Mouse (Mus musculus) intestine, embryonic 14.5 days (tissue): ENCODE measurements around the gene Zfand4. TPM values are rescaled to one million over a fixed set of nuclear protein-coding genes. Genes with fewer than 3 reads are reported as not detected.

Experiments used
- ATAC-seq: fragments of 200-750 bp; cut with Nextera tagmentation; replicated peaks from 2 replicates; pipeline ENCODE4 v1.8.0; 2017; ENCODE audit warnings: low read depth, moderate number of reproducible peaks, moderate TSS enrichment, moderate library complexity; ENCODE audit not compliant: low FRiP score, low TSS enrichment
- DNase-seq: peaks from one replicate; pipeline ENCODE4 v3.0.0-alpha.2; 2018; ENCODE audit warnings: low spot score
- H3K27ac ChIP-seq: fragments of 300-500 bp; sonication (generic); 2 replicates; pipeline ENCODE4 v1.5.1; 2014; ENCODE audit warnings: low read depth, mild to moderate bottlenecking, control low read depth
- H3K27me3 ChIP-seq: fragments of 300-500 bp; sonication (generic); replicated peaks from 2 replicates; pipeline ENCODE4 v1.6.1; 2014; ENCODE audit warnings: low read length, control low read depth; ENCODE audit not compliant: control insufficient read depth, insufficient read depth
- H3K36me3 ChIP-seq: fragments of 300-500 bp; sonication (generic); 2 replicates; pipeline ENCODE4 v1.6.1; 2014; ENCODE audit warnings: low read length, control low read depth; ENCODE audit not compliant: control insufficient read depth, insufficient read depth
- H3K4me1 ChIP-seq: fragments of 300-500 bp; sonication (generic); replicated peaks from 2 replicates; pipeline ENCODE4 v1.6.1; 2014; ENCODE audit warnings: low read length, control low read depth, mixed read lengths; ENCODE audit not compliant: control insufficient read depth, insufficient read depth
- H3K4me2 ChIP-seq: fragments of 300-500 bp; sonication (generic); 2 replicates; pipeline ENCODE4 v1.6.1; 2014; ENCODE audit warnings: low read length
- H3K4me3 ChIP-seq: fragments of 300-500 bp; sonication (generic); 2 replicates; pipeline ENCODE4 v1.5.1; 2014; ENCODE audit warnings: low read depth, low read length, control low read depth, mixed read lengths
- H3K9ac ChIP-seq: fragments of 300-500 bp; sonication (generic); 2 replicates; pipeline ENCODE4 v1.6.1; 2014; ENCODE audit warnings: mild to moderate bottlenecking, low read length
- H3K9me3 ChIP-seq: fragments of 300-500 bp; sonication (generic); 2 replicates; pipeline ENCODE4 v1.6.1; 2016; ENCODE audit warnings: low read length, control low read depth; ENCODE audit not compliant: control insufficient read depth
- WGBS: fragments of 180-500 bp; shearing (Covaris S2); extraction: QIAGEN DNeasy Blood & Tissue Kit; methylation state at CpG from one replicate; pipeline ENCODE4 v1.1.7; 2014; 5-methylcytosine and 5-hydroxymethylcytosine counted together
- polyA plus RNA-seq: library from polyadenylated mRNA; unstranded; fragments of >200 nt; fragmentation: Nextera tagmentation; extraction: Ambion mirVana; gene quantifications from 2 replicates; pipeline ENCODE4 v1.2.1, GENCODE M21; 2014

The Zfand4 gene
- polyA plus RNA-seq, 1 experiment from 2014 or later, result 4.8 TPM

DNA sequence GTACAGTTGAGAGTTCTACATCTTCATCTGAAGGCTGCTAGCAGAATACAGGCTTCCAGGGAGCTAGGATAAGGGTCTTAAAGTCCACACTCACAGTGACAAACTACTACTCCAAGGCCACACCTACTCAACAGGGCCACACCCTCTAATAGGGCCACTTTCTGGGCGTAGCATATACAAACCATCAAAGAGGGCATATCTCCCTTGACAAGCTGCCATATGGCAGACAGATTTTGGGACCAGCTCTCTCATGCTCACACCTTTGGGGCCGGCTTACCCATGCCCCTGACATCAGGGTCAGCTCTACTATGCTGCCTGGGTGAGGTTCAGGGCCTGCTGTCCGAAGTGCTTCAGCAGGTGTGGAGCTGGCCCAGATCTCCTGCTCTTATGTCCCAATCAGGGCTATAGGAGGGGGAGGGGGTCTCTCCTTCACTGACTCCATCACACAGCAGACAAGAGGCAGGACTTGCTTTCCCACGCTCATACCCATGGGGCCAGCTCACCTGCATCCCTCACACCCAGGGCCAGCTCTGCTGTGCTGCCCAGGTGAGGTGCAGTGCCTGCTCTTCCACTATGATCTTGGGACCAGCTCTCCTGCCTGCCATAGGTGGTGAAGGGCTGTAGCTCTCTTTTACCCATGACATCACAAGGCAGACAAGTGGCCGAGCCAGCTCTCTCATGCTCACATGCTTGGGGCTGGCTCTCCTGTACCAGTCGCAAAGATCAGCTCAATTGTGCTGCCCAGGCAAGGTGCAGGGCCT, 106.4 kb downstream of the Zfand4 start:
- Histone ChIP-seq H3K4me3 (no peak overlapping the region), H3K9ac (no peak overlapping the region), H3K9me3 (no peaks in the 10 kb centered on the region), H3K36me3 (no peaks in the 10 kb centered on the region), H3K27ac (no peak overlapping the region), H3K4me2 (no peak overlapping the region), H3K4me1 (no peaks in the 10 kb centered on the region; the same call in 1 of the 2 replicates), H3K27me3 (no peaks in the 10 kb centered on the region)
- ATAC-seq (no peak), DNase-seq (no peak)
- WGBS, result 79% methylated on average over 6 of the region's 6 CpGs

DNA sequence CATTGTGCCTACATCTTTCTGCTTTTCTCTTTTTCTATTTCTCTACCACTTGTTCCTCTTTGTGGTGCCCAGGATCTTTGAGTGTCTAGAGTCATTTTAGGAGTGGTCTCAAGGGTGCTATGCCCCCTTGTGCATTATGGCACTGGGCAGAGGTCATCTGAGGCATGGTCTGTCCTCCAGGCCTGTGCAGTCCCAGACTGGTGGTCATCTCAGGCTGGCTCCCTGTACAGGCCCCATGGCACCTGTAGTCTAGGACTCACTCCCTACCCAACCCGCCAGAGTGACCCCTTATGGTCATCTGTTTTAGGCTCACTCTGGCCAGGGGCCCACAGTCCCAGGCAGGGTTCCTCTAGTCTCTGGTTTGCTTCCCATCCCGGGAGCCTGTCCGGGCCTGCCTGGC, 107.5 kb downstream of the Zfand4 start:
- Histone ChIP-seq H3K4me1 (no peaks in the 10 kb centered on the region; the same call in 1 of the 2 replicates), H3K9ac (no peak overlapping the region), H3K9me3 (no peaks in the 10 kb centered on the region), H3K36me3 (no peaks in the 10 kb centered on the region), H3K27ac (no peak overlapping the region), H3K4me3 (no peak overlapping the region), H3K4me2 (no peak overlapping the region), H3K27me3 (no peaks in the 10 kb centered on the region)
- DNase-seq (no peak), ATAC-seq (no peak)
- 80% methylated on average over 3 of the region's 3 CpGs for WGBS

DNA sequence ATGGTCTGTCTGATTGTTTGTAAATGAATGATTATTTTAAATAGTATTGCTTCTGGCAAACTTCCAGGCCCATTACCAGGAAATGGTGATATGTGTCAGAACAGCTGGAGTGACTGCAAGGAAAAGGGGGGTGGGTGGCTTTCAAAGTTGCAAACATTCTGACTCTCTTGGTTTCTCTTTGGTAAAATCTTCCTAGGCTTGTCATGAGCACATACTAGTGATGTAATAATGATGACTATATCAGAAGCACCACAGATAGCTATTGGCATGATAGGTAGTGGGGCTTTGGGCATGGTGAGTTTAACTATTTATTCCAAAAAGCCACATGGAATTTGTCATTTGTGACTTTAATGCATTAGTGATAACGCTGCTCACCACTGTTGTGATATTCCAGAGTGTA, 110.1 kb downstream of the Zfand4 start:
- no peaks in the 10 kb centered on the region for H3K36me3 ChIP-seq
- ATAC-seq (no peak), DNase-seq (no peak)
- H3K4me2 ChIP-seq, result no peak overlapping the region
- no peaks in the 10 kb centered on the region for H3K9me3 ChIP-seq
- H3K27me3 ChIP-seq, result no peaks in the 10 kb centered on the region
- H3K4me1 ChIP-seq, result no peaks in the 10 kb centered on the region; the same call in 1 of the 2 replicates
- no peak overlapping the region for H3K4me3 ChIP-seq
- no peak overlapping the region for H3K9ac ChIP-seq
- 68% methylated on average over 1 of the region's 1 CpGs for WGBS
- H3K27ac ChIP-seq, result no peak overlapping the region

DNA sequence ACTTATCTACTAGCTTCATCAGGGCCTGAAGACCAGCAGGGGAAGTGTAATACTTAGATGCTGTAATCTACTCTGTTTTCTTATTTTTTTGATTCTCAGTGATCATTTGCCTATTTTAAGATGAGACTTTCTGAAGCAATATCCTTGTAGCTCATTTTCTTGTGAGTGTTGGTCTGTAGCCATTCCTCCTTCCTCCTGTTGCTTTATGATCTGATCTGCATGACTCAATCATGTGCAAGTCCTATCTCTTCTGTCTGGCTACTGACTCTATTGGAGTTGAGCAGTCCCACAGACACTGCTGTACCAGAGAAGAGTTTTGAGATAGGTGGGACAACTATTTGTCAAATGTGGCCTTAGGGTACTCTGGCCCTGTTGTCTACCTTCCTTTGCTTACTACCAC, 110.6 kb downstream of the Zfand4 start:
- DNase-seq (no peak), ATAC-seq (no peak)
- Histone ChIP-seq H3K36me3 (no peaks in the 10 kb centered on the region), H3K9ac (no peak overlapping the region), H3K4me2 (no peak overlapping the region), H3K4me1 (no peaks in the 10 kb centered on the region; the same call in 1 of the 2 replicates), H3K9me3 (no peaks in the 10 kb centered on the region), H3K27ac (no peak overlapping the region), H3K4me3 (no peak overlapping the region), H3K27me3 (no peaks in the 10 kb centered on the region)

DNA sequence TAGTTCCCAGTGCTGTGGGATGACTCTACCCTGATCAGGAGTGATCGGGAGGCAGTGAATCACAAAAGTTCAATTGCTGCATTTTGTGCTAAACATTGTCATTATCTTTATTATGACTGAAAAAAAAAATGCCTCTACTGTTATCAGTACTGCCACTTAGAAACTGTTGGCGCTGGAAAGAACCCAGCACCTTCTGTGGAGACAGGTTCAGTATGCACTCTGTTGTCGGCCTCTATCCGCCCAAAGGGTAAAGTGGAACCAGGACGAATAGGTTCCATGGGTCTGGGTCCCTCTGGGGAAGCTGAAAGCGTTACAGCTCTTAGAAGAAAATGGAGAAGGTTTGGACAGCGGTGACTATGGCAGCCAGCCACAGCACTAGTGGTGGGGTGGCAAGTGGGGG, 114.9 kb downstream of the Zfand4 start:
- DNase-seq, result no peak
- H3K27me3 ChIP-seq, result no peaks in the 10 kb centered on the region
- H3K27ac ChIP-seq, result no peak overlapping the region
- H3K4me1 ChIP-seq, result no peaks in the 10 kb centered on the region; the same call in 1 of the 2 replicates
- H3K36me3 ChIP-seq, result no peaks in the 10 kb centered on the region
- no peak overlapping the region for H3K9ac ChIP-seq
- H3K9me3 ChIP-seq, result no peaks in the 10 kb centered on the region
- no peak overlapping the region for H3K4me3 ChIP-seq
- ATAC-seq, result no peak
- no peak overlapping the region for H3K4me2 ChIP-seq
- WGBS, result 88% methylated on average over 7 of the region's 7 CpGs

Other genes starting within 250 kb of the Zfand4 start
- 11.8 and 14.6 TPM in 2 replicates for gene Tmcc1, start 70.7 kb upstream of the Zfand4 start, polyA plus RNA-seq
- gene Washc2, start 56.2 kb upstream of the Zfand4 start, polyA plus RNA-seq, result 44.1 and 46.8 TPM in 2 replicates
- gene March8, start 73.8 kb downstream of the Zfand4 start, polyA plus RNA-seq, result 26.6 and 30.8 TPM in 2 replicates
- gene Alox5, start 197.0 kb downstream of the Zfand4 start, polyA plus RNA-seq, result 0.44 and 1.0 TPM in 2 replicates
- gene Olfr211, start 224.9 kb downstream of the Zfand4 start, polyA plus RNA-seq, result not detected in 2 replicates
- gene Olfr212, start 242.3 kb downstream of the Zfand4 start, polyA plus RNA-seq, result not detected in 2 replicates